Mouse (Mus musculus): ENCODE data around the gene Cgref1.

DNA sequence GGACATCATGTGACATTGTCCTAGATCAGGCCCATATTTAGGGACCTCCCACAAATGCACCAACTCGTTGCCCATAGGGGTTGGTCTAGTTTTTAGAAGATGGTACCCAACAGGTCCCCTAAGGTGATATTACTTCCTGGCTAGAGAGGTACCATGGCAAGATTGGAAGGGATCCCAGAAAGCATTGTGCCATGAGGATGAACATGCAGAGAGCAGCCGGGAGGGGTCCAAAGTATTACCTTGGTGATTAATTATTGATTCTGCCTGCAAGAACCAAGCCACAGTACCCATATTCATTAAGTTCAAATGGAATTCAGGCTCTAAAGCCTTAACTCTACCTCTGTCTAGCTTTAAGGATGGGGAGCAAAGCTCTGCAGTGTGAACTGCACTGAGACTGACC lies 19.3 kb downstream of the Cgref1 start:
- TF ChIP-seq CTCF (IDR thresholded peaks at IDR 0.05; ENCODE audit: insufficient read depth, low read length) (no peak), POLR2A (IDR thresholded peaks at IDR 0.05; ENCODE audit: borderline replicate concordance, extremely low read depth, low read depth, low read length) (no peak)

Measured in lung, adult 2 months (tissue).